Mouse (Mus musculus) hematopoietic stem cell, adult 5-6 weeks (primary cell): ENCODE data around the gene Hoxd10. TPM values are rescaled to one million over a fixed set of nuclear protein-coding genes. Genes with fewer than 3 reads are reported as not detected.

Experiments used
- ATAC-seq, 2 experiments: fragments of 125-278 bp in 1 of 2; replicated peaks in 1 of 2; 2 replicates each; pipeline ENCODE4 v1.8.0; 2016 to 2017; ENCODE audit warnings: inconsistent platforms in 2 of 2, mild to moderate bottlenecking in 2 of 2, moderate number of reproducible peaks in 2 of 2, low read depth in 1 of 2, moderate TSS enrichment in 1 of 2; ENCODE audit not compliant: low FRiP score in 2 of 2, poor library complexity in 2 of 2, severe bottlenecking in 2 of 2, insufficient read depth in 1 of 2, low TSS enrichment in 1 of 2
- total RNA-seq: library from RNA; stranded (forward); fragments of 172-1452, 232-1000 nt; gene quantifications from 2 replicates; pipeline ENCODE4 v1.2.3, GENCODE M21; 2017

The Hoxd10 gene
- total RNA-seq, 1 experiment from 2014 or later: not detected

GRCm38 (mm10) chr2:74687698-74688555 is 3.8 kb upstream of the Hoxd10 start:
- no peak for ATAC-seq

GRCm38 (mm10) chr2:74688795-74689573 is 2.7 kb upstream of the Hoxd10 start:
- ATAC-seq: no peak

GRCm38 (mm10) chr2:74689574-74690337 is 2.0 kb upstream of the Hoxd10 start:
- ATAC-seq: no peak

- ATAC-seq: no peak
Observed at GRCm38 (mm10) chr2:74690338-74690716, 1.4 kb upstream of the Hoxd10 start.

GRCm38 (mm10) chr2:74691995-74692807 is 477 bp downstream of the Hoxd10 start:
- no peak for ATAC-seq

- no peak for ATAC-seq
Observed at GRCm38 (mm10) chr2:74692808-74693431, 1.2 kb downstream of the Hoxd10 start.

- ATAC-seq: no peak
Observed at GRCm38 (mm10) chr2:74693432-74693827, 1.7 kb downstream of the Hoxd10 start.

- no peak for ATAC-seq
Observed at GRCm38 (mm10) chr2:74694066-74694465, 2.3 kb downstream of the Hoxd10 start.

GRCm38 (mm10) chr2:74695383-74695782 is 3.7 kb downstream of the Hoxd10 start:
- ATAC-seq: no peak

- no peak for ATAC-seq
Observed at GRCm38 (mm10) chr2:74695813-74696430, 4.2 kb downstream of the Hoxd10 start.

- ATAC-seq: no peak
Observed at GRCm38 (mm10) chr2:74696442-74697335, 5.0 kb downstream of the Hoxd10 start.

- ATAC-seq: no peak
Observed at GRCm38 (mm10) chr2:74697567-74698121, 5.9 kb downstream of the Hoxd10 start, which contains the start of gene Hoxd9. Hoxd9 (plus strand) TSS chr2:74697727.

- ATAC-seq: no peak
Observed at GRCm38 (mm10) chr2:74698201-74699052, 6.7 kb downstream of the Hoxd10 start.

GRCm38 (mm10) chr2:74699053-74699430 is 7.3 kb downstream of the Hoxd10 start:
- no peak for ATAC-seq
